Mouse (Mus musculus) intestine, embryonic 14.5 days (tissue): ENCODE measurements around the gene Xpo6. TPM values are rescaled to one million over a fixed set of nuclear protein-coding genes. Genes with fewer than 3 reads are reported as not detected.

Experiments
- ATAC-seq: fragments of 200-750 bp; cut with Nextera tagmentation; replicated peaks from 2 replicates; pipeline ENCODE4 v1.8.0; 2017; ENCODE audit warnings: low read depth, moderate number of reproducible peaks, moderate TSS enrichment, moderate library complexity; ENCODE audit not compliant: low FRiP score, low TSS enrichment
- DNase-seq: peaks from one replicate; pipeline ENCODE4 v3.0.0-alpha.2; 2018; ENCODE audit warnings: low spot score
- H3K27ac ChIP-seq: fragments of 300-500 bp; sonication (generic); 2 replicates; pipeline ENCODE4 v1.5.1; 2014; ENCODE audit warnings: low read depth, mild to moderate bottlenecking, control low read depth
- H3K27me3 ChIP-seq: fragments of 300-500 bp; sonication (generic); replicated peaks from 2 replicates; pipeline ENCODE4 v1.6.1; 2014; ENCODE audit warnings: low read length, control low read depth; ENCODE audit not compliant: control insufficient read depth, insufficient read depth
- H3K36me3 ChIP-seq: fragments of 300-500 bp; sonication (generic); 2 replicates; pipeline ENCODE4 v1.6.1; 2014; ENCODE audit warnings: low read length, control low read depth; ENCODE audit not compliant: control insufficient read depth, insufficient read depth
- H3K4me1 ChIP-seq: fragments of 300-500 bp; sonication (generic); replicated peaks from 2 replicates; pipeline ENCODE4 v1.6.1; 2014; ENCODE audit warnings: low read length, control low read depth, mixed read lengths; ENCODE audit not compliant: control insufficient read depth, insufficient read depth
- H3K4me2 ChIP-seq: fragments of 300-500 bp; sonication (generic); 2 replicates; pipeline ENCODE4 v1.6.1; 2014; ENCODE audit warnings: low read length
- H3K4me3 ChIP-seq: fragments of 300-500 bp; sonication (generic); 2 replicates; pipeline ENCODE4 v1.5.1; 2014; ENCODE audit warnings: low read depth, low read length, control low read depth, mixed read lengths
- H3K9ac ChIP-seq: fragments of 300-500 bp; sonication (generic); 2 replicates; pipeline ENCODE4 v1.6.1; 2014; ENCODE audit warnings: mild to moderate bottlenecking, low read length
- H3K9me3 ChIP-seq: fragments of 300-500 bp; sonication (generic); 2 replicates; pipeline ENCODE4 v1.6.1; 2016; ENCODE audit warnings: low read length, control low read depth; ENCODE audit not compliant: control insufficient read depth
- WGBS: fragments of 180-500 bp; shearing (Covaris S2); extraction: QIAGEN DNeasy Blood & Tissue Kit; methylation state at CpG from one replicate; pipeline ENCODE4 v1.1.7; 2014; 5-methylcytosine and 5-hydroxymethylcytosine counted together
- polyA plus RNA-seq: library from polyadenylated mRNA; unstranded; fragments of >200 nt; fragmentation: Nextera tagmentation; extraction: Ambion mirVana; gene quantifications from 2 replicates; pipeline ENCODE4 v1.2.1, GENCODE M21; 2014

The Xpo6 gene
- polyA plus RNA-seq, 1 experiment from 2014 or later, result 67.7 TPM

GRCm38 (mm10) chr7:126236083-126236793 lies 35.9 kb upstream of the Xpo6 start:
- no peak for DNase-seq
- Histone ChIP-seq H3K36me3 (no peaks in the 10 kb centered on the region), H3K9ac (no peak overlapping the region), H3K9me3 (no peaks in the 10 kb centered on the region), H3K4me1 (no peaks in the 10 kb centered on the region), H3K27me3 (no peaks in the 10 kb centered on the region), H3K4me2 (no peak overlapping the region), H3K4me3 (no peak overlapping the region), H3K27ac (no peak overlapping the region)
- ATAC-seq, result no peak
- 50% methylated on average over 11 of the region's 11 CpGs for WGBS

DNA sequence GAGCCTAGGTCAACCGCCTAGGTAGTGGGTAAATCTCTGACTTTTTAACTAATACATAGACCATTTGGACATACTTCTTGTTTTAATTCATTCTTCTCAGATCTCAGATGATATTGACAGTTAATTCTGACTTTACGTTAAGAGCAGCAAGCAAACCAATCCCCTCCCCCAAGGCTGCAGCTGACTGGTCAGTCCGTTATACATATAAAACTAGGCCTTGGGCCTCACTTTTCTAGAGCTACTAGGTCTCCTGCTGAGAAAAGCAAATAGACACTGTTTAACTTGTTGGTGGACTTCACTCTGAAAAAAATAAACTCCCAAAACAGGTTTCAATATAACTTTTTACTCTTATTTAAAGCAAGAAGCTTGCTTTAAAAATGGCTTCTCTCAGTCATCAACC lies 34.3 kb upstream of the Xpo6 start:
- no peak overlapping the region for H3K4me2 ChIP-seq
- H3K9ac ChIP-seq, result no peak overlapping the region
- 80% methylated on average over 3 of the region's 3 CpGs for WGBS
- no peaks in the 10 kb centered on the region for H3K4me1 ChIP-seq
- H3K27me3 ChIP-seq, result no peaks in the 10 kb centered on the region
- no peak overlapping the region for H3K4me3 ChIP-seq
- no peaks in the 10 kb centered on the region for H3K36me3 ChIP-seq
- no peak for DNase-seq
- no peaks in the 10 kb centered on the region for H3K9me3 ChIP-seq
- ATAC-seq, result no peak
- no peak overlapping the region for H3K27ac ChIP-seq

DNA sequence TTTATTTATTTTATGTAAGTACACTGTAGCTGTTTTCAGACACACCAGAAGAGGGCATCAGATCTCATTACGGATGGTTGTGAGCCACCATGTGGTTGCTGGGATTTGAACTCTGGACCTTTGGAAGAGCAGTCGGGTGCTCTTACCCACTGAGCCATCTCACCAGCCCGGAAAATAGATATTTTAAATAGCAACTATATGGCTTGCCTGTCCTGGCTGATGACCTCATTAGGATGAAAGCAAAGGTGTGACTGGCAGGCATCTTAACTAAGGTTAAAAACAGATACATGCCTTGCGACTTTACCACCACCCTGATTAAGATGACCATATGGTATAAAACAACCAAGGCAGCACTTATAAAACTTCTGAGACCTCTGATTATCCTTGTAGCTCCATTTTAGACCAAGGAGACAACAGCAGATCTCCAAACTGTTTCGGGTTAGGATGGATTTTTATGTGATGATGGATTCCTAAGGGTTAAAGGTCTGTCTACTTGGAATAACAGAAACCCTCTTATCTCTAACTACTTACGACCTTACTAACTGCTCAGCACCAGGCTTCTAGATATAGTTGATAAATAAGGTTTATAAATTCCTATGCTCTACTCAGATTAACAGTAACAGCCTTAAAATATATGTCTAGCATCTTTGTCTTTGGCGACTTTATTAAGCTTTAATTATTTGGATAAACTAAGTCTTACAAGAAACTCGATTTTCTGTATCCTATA lies 32.2 kb upstream of the Xpo6 start:
- no peak for ATAC-seq
- DNase-seq, result no peak
- no peaks in the 10 kb centered on the region for H3K4me1 ChIP-seq
- no peaks in the 10 kb centered on the region for H3K27me3 ChIP-seq
- no peak overlapping the region for H3K9ac ChIP-seq
- H3K4me2 ChIP-seq, result no peak overlapping the region
- H3K4me3 ChIP-seq, result no peak overlapping the region
- no peaks in the 10 kb centered on the region for H3K36me3 ChIP-seq
- H3K27ac ChIP-seq, result no peak overlapping the region
- H3K9me3 ChIP-seq, result no peaks in the 10 kb centered on the region
- WGBS, result 50% methylated on average over 7 of the region's 8 CpGs

DNA sequence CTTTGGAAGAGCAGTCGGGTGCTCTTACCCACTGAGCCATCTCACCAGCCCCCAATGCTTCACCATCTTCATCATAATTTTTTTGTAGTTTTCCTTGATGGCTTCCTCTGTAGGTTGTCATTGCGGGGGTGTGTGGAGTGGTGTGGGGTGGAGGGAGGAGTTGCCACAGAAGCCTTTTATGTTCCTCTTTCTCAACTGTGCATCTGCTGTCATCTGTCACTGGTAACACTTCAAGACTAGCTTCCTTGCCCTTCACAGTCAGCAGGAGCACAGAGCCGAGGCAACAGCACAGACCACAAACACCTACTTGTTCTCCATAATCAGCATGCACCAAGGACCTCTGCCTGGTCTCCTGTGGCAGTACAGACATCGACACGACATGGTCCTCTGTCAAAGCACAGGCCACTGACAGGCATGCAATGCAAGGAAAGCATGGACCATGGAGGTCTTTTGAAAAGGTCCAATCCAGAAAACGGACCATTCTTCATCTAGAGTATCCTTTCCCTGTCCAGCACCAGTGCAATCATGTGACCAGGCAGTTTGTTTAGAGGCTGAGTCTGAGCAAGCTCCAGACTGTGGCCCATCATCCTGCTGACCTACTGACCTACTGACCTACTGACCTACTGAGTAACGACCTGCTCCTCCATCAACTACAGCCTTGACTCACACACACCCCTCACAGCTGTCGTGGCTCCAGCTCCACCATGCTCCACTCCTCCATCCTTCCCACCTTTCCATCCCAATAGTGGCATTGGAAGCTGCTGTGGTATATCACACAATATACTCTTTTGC lies 30.3 kb upstream of the Xpo6 start:
- H3K27me3 ChIP-seq, result no peaks in the 10 kb centered on the region
- no peak overlapping the region for H3K27ac ChIP-seq
- 46% methylated on average over 8 of the region's 8 CpGs for WGBS
- ATAC-seq (no peak), DNase-seq (no peak)
- H3K4me2 ChIP-seq, result no peak overlapping the region
- H3K9ac ChIP-seq, result no peak overlapping the region
- H3K4me3 ChIP-seq, result no peak overlapping the region
- no peaks in the 10 kb centered on the region for H3K4me1 ChIP-seq
- H3K9me3 ChIP-seq, result no peaks in the 10 kb centered on the region
- H3K36me3 ChIP-seq, result no peaks in the 10 kb centered on the region

DNA sequence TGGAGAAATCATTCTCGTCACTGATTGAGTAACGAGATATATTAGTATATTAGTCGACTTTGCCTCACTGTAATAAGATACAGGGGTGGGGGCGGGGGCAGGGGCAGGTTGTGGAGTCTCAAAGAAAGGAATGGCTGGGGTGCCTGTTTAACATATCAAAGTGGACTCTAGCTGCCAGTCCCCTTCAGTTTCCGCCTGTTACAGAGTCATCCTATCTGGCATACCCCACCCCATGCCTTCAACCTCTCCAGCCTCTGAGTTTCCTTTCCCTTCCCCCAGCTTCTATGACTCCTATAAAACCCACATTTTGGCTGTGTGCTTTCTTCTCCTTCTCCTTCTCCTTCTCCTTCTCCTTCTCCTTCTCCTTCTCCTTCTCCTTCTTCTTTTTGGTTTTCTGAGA lies 25.8 kb upstream of the Xpo6 start:
- DNase-seq, result no peak
- no peak overlapping the region for H3K27ac ChIP-seq
- no peaks in the 10 kb centered on the region for H3K4me1 ChIP-seq
- 32% methylated on average over 5 of the region's 5 CpGs for WGBS
- H3K4me2 ChIP-seq, result no peak overlapping the region
- no peak overlapping the region for H3K9ac ChIP-seq
- no peaks in the 10 kb centered on the region for H3K27me3 ChIP-seq
- no peaks in the 10 kb centered on the region for H3K9me3 ChIP-seq
- H3K36me3 ChIP-seq, result no peaks in the 10 kb centered on the region
- no peak overlapping the region for H3K4me3 ChIP-seq
- ATAC-seq, result no peak

GRCm38 (mm10) chr7:126222753-126223152 lies 22.5 kb upstream of the Xpo6 start:
- no peaks in the 10 kb centered on the region for H3K36me3 ChIP-seq
- no peak overlapping the region for H3K27ac ChIP-seq
- no peak for DNase-seq
- no peaks in the 10 kb centered on the region for H3K27me3 ChIP-seq
- H3K4me3 ChIP-seq, result no peak overlapping the region
- ATAC-seq, result no peak
- H3K9me3 ChIP-seq, result no peaks in the 10 kb centered on the region
- no peak overlapping the region for H3K9ac ChIP-seq
- 40% methylated on average over 3 of the region's 3 CpGs for WGBS
- no peaks in the 10 kb centered on the region for H3K4me1 ChIP-seq
- no peak overlapping the region for H3K4me2 ChIP-seq

DNA sequence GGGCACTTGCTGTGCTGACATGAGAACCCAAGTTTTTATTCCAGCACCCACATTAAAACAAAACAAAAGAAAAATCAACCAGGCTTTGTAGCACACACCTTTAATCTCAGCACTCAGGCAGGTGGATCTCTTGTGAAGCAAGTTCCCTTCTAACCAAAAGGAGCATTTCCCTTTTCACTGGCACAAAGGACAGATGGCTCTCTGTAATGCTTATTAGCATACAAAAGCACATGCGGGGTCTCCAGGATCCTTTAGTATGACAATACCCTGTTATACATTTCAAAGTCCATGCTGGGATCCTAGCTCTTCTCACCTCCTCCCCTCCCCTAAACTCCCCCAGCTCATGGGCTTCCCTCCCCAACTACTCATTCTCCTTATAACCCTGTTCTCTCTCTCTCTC lies 20.3 kb upstream of the Xpo6 start:
- Histone ChIP-seq H3K9ac (no peak overlapping the region), H3K4me2 (no peak overlapping the region), H3K27ac (no peak overlapping the region), H3K4me3 (no peak overlapping the region), H3K36me3 (no peaks in the 10 kb centered on the region), H3K27me3 (no peaks in the 10 kb centered on the region), H3K4me1 (no peaks in the 10 kb centered on the region), H3K9me3 (no peaks in the 10 kb centered on the region)
- DNase-seq, result no peak
- WGBS, result 41% methylated on average over 1 of the region's 1 CpGs
- no peak for ATAC-seq

DNA sequence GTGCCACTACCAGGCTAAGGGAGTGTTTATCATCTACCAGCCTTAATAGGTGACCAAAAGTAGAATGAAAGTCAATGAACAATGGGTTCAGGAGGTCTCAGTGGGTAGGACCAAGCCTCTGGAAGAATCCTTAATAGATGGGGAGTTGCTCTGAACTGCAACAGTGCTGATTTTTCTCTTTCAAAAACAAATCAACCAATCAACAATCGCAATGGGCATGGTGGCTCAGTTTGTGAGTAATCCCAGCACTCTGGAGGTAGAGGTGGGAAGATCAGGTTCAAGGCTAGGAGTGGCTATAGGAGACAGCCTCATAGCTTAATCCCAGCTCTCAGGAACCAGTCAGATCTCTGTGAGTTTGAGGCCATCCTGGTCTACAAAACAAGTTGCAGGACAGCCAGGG lies 18.0 kb upstream of the Xpo6 start:
- no peak overlapping the region for H3K27ac ChIP-seq
- H3K9me3 ChIP-seq, result no peaks in the 10 kb centered on the region
- DNase-seq (no peak), ATAC-seq (no peak)
- H3K4me1 ChIP-seq, result no peaks in the 10 kb centered on the region
- H3K27me3 ChIP-seq, result no peaks in the 10 kb centered on the region
- H3K4me2 ChIP-seq, result no peak overlapping the region
- no peaks in the 10 kb centered on the region for H3K36me3 ChIP-seq
- no peak overlapping the region for H3K4me3 ChIP-seq
- WGBS, result 77% methylated on average over 1 of the region's 1 CpGs
- no peak overlapping the region for H3K9ac ChIP-seq
